Mouse (Mus musculus) cerebellum, adult (tissue): ENCODE data around the gene Dcbld1.
"Not testable (repeated sequence)": the region's sequence is repeated elsewhere in the genome, so short reads cannot be mapped to it uniquely, and the experiment has no call there.

Experiments used
- ATAC-seq: cut with Nextera tagmentation; 2 replicates; pipeline ENCODE4 v1.9.2; 2017; ENCODE audit warnings: mild to moderate bottlenecking, moderate library complexity, mixed read lengths; ENCODE audit not compliant: insufficient number of reproducible peaks, low FRiP score, low TSS enrichment

Dcbld1 gene

GRCm38 (mm10) chr10:52258180-52258948 lies 24.9 kb downstream of the Dcbld1 start:
- ATAC-seq, result no peak

DNA sequence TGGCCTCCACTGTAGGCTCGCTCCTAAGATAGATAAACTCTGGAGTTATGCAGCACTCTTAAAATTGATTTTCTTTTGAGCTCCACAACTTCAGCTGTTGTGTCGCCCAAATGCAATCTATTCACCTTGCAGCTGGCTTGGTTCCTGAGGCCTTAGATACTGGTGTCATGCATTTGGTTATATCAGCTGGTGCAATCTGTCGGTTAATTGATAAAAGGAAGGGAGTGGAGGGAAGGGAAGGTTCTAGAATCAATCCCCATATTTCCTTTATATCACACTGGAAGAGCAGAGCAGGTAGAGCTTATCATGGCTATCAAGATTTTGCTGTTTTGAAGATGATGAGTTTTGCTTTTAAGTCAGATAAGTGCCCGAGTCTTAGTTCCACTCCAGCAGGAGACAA lies 26.8 kb downstream of the Dcbld1 start:
- no peak for ATAC-seq

DNA sequence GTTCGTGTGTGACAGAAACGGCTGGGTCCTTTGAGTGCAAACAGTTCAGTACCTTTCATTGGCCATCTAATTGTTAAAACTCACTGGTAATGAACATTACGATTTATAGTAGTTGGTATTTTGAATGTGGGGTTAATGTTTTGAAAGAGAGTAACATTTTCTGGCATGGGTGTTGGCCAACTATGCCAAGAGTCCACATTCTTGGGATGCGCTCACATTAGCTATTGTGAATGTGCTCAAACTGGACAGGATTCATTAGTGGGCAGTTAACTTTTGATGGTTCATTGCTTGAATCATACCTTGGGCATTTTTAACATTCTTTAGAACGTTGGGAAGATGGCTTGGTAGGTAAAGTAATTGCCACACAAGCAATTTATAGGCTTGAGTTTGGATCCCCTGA lies 30.7 kb downstream of the Dcbld1 start:
- ATAC-seq, result no peak

- no peak for ATAC-seq
Observed at GRCm38 (mm10) chr10:52268879-52269278, 35.5 kb downstream of the Dcbld1 start.

DNA sequence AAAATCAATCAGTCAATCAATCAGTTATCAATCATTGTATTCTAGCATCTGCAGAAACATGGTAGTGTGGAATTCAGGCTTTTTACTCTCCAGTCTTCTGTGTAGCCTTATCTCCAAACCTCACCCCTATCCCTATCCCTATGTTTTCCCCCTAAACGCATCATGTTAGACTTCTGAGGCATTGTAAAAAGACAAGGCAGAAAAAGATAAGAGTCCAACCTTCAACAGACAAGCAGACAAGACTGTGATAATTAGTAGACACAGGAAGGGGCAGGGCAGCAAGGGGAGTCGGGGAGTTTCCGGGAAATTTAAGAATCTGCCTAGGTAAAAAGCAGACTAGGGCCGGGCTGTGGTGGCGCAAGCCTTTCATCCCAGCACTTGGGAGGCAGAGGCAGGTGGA lies 38.0 kb downstream of the Dcbld1 start:
- ATAC-seq, result no peak

- no peak for ATAC-seq
Observed at GRCm38 (mm10) chr10:52273012-52273411, 39.6 kb downstream of the Dcbld1 start.

DNA sequence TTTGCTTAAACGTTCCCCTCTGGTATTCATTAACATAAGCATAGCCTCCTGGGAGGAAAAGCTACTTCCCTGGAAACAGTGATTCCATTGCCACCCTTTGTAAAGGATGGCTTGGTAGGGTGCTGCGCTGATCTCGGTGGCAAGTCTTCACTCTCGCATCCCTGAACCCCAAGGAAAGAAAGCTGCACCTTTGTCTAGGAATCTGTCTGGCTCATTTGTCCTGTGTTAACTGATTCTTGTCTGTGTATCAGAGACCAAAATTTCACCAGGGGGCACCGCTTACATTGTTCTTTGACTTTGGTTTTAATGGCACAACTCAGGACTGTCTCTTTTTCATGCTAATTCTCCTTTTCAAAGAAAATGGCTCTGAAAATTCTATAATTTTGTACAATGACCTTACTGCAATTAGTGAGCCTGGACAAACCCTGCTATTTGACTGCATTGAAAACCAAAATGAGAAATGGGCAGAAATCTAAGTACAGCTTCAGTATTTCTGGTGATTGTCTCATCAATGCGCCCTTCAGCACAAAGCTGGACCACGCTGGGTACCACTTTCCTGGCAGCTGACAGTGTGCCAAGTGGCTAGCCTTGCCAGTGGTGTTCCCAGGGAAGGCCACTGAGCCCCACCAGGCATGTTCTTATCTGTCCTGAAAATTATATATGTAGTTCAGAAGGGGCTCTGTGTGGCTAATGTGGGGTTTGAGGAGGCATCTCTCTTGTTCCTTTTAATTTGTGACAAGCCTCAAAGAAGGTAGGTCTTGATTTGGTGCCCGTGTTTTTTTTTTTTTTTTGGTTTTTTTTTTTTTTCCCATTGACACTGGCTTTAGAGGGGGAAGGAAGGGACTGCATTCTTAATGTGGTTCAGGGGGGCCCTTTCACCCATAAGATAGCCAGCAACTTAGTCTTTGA lies 40.8 kb downstream of the Dcbld1 start:
- no peak for ATAC-seq

DNA sequence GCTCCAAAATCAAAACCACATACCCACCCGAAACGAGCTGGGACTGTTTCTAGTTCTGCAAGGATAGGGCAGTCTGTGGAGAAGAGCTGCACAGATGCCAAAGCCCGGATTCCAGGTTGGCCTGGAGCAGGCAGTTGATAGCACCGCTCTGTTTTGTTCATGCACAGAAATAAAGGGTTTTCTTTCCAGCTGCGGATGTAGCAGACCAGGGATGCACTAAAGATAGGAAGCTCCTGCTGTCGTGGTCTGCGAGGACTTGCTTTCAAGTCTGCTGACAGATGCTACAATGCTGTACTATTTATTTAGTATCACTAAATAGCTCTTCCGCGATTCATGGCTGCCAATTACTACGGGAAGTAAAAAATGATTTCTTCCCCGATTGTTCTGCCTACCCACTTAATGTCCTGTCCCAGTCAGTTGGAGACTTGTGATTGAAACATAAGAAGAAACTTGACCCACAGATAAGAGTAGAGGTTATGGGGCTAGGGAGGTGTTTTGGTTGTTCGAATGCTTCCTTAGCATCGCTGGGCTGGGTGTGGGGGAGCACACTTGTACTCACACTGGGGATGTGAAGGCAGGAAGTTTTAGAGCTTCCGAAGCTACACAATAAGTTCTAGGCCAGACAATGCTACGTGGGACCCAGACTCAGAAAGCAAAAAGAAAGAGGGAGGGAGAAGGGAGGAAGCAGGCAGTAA lies 41.6 kb downstream of the Dcbld1 start:
- ATAC-seq, result no peak

- no peak for ATAC-seq
Observed at GRCm38 (mm10) chr10:52276579-52276978, 43.2 kb downstream of the Dcbld1 start.

DNA sequence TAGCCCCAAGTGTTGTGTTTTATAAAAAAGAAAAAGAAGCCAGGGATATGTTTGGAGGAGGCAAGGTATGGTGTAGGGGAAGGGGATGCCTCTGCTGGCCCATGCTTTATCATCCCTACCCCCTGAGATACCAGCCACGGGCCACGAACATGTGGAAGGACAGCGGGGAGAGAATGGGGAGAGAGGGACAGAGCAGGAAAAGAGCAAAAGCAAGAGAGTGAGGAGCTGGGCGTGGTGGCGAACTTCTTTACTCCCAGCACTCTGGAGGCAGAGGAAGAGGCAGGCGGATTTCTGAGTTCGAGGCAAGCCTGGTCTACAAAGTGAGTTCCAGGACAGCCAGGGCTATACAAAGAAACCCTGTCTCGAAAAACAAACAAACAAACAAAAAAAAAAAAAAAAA lies 44.1 kb downstream of the Dcbld1 start:
- ATAC-seq, result not testable (repeated sequence)

- ATAC-seq, result no peak
Observed at GRCm38 (mm10) chr10:52278011-52278434, 44.6 kb downstream of the Dcbld1 start.

DNA sequence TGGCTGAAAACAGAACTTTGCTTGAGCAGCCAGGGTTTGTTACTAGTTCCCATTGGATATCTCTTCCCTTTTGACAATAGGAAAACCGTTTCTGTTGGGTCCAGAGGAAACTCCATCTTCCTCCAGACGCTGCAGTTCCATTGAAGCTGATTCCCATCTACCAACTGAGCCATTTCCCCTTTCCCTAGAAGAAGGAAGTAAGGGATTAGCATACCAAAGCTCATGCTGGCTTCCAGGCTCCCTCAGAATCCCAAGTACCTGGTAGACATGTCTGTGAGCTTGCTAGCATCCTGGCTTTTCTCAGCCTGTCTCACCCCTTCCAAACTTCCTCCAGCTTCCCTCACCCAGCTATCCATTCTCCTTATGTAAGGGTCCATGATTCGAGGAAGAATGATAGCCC lies 45.4 kb downstream of the Dcbld1 start:
- ATAC-seq, result no peak

GRCm38 (mm10) chr10:52279876-52280275 lies 46.5 kb downstream of the Dcbld1 start:
- no peak for ATAC-seq

DNA sequence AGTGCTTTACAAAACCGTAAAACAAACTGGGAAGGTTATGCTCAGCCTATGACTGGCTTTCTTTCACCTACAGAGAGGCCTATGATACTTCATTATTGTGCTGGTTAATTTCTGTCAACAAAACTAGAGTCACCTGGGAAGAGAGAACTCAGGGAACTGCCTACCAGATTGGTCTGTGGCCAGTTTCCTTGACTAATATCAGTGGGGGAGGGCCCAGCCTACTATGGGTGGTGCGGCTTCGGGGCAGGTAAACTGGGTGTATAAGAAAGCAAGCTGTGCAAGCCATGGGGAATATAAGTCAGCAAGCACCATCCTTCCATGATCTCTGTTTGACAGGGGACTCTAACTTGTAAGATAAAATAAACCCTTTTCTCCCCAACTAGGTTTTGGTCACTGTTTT lies 47.2 kb downstream of the Dcbld1 start:
- ATAC-seq, result no peak

DNA sequence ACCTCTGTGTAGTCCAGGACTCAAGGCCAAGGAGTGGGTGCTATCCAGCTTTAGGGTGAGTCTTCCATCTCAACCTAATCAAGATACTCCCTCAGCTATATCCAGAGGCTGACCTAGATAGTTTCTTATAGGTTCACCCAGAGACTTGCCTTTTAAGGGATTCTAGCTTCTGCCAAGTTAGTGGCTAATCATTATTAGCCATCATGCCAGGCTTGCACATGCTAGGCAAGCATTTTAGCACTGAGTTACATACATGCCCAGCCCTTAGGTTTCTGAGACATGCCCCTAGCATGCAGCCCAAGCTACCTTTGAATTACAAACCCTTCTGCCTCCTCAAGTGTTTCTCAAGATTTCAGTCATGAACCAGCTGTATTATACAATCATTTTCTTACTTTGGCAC lies 47.9 kb downstream of the Dcbld1 start:
- ATAC-seq, result no peak

DNA sequence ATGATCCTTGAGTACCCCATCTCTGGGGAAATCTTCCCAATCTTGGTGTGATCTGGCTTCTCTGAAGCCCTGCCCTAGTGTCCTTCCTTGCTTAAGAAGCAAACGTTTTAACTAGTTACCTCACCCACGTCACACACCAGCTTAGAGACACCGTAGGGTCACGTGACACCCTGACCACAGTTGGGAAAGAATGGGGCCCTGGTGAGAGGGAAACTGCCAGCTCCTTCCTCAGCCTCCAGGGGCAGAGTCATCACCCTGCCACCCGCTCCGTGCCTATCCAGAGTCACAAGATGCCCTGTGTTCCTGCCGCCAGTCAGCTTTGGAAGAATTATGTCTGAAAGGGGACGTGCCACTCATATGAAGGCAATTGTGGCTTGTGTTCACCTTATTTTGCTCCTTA lies 51.2 kb downstream of the Dcbld1 start:
- ATAC-seq, result no peak

DNA sequence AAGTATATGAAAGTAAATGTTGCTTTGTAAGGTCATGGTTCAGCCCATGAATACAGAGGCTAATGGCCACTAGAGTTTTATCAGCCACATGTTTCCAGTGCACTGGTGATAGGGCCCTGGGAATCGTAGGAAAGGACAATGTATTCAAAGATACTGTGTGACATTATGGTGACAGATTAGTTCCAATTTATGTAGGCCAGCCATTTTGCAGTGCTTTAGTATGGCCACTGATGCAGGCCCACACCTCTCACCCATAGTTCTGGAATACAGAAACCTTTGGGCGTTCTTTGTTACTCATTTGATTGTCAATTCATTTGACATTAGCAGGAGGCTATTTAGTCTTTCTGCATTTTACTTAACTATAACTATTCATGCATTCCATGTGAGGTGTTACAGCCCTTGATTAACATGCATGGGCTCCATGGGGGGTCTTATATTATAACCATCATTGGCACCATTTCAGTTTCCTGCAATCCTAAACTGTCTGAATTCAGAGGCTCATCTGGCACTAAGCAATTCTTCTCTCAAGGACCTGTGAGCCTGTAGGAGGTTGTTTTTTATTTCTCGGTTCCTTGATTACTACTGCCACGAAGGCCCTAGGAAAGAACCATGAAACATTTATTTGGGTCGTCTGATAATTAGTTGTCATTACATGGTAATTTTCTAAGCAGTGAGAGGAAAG lies 54.6 kb downstream of the Dcbld1 start:
- no peak for ATAC-seq

DNA sequence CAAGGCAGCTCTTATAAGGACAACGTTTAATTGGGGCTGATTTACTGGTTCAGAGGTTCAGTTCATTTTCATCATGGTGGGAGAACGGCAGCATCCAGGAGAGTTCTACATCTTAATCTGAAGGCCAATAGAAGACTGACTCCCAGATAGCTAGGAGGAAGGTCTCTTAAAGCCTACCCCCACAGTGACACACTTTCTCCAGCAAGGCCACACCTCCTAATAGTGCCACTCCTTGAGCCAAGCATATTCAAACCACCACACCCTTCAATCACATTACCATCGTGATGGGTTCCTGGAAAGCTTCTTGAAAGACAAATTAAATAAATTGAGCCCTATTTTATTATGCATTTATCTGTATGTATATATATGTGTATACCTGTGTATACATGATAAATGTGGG lies 55.8 kb downstream of the Dcbld1 start:
- ATAC-seq, result no peak

DNA sequence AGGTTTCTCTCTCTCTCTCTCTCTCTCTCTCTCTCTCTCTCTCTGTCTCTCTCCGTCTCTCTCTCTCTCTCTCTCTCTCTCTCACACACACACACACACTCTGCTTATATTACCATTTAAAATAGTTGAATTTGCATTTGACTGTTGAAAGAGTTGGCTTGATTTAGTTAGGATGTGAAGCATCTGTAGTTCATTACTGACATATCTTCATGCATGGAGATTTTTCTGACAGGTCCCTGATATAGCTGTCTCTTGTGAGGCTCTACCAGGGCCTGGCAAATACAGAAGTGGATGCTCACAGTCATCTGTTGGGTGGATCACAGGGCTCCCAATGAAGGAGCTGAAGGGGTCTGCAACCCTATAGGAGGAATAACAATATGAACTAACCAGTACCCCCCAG lies 59.0 kb downstream of the Dcbld1 start:
- ATAC-seq, result not testable (repeated sequence)

- ATAC-seq, result no peak
Observed at GRCm38 (mm10) chr10:52293921-52294577, 60.6 kb downstream of the Dcbld1 start.
